Mouse (Mus musculus): ENCODE measurements around the gene Chrna1.
A peak's percentile ranks its signal among the peaks of the same experiment; 100 is the strongest.

The Chrna1 gene

DNA sequence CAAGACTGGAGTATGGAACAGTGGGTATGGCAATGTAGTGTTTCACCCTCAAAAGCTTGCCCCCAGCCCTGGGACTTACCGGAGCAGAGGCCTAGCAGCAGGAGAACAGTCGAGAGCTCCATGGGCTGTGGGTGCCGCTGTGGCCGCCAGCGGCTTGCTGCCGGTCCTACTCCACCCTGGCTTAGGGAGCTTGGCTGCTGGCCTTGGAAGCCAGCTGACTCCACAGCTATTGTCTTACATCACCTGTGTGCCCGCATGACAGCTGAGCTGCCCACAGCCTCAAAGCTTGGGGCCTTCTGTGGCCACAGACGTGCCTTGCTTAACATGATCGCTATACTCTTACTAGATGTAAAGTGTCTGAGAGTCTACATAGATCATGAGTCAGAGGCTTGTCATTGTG lies at the start of gene Chrna1:
Gene Chrna1 (minus strand): TSS at position 173 of the 400 bp plus-strand sequence.
- DNase-seq (ENCODE audit: low spot score) = no peak

- DNase-seq (ENCODE audit: low spot score) = no peak
These were observed 38.4 kb upstream of the Chrna1 start for GRCm38 (mm10) chr2:73618486-73619052.

DNA sequence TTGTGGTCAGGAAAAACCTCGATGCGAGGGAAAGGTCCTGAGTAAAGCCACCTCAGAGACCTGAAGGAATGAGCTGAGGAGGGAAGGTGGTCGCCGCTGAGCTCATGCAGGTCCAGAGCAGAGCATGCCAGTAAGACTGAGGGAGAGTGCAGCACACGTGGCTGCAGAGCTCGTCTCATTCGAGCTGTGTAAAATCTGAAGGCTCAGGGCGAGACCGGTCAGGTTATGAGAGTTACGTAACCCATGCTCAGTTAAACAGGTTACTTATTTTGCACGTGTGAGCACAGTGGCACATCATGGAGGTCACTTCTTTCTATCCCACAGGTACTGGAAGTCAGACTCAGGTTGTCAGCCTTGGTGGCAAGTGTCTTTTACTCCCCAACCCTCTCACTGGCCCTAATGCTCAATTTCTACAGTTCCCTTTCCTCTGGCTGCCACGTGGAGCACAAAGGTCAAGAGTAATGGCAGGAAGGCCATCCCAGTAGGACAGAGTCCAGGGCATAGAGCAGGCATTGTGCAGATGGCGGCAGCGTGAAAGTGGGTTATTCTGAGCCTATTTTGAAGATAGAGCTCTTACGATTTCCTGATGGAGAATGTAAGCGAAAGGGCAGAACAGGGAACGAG lies 36.4 kb upstream of the Chrna1 start:
- DNase-seq (ENCODE audit: low spot score) = no peak

- DNase-seq (ENCODE audit: low spot score) = no peak
These were observed 35.3 kb upstream of the Chrna1 start for GRCm38 (mm10) chr2:73615456-73615855.

DNA sequence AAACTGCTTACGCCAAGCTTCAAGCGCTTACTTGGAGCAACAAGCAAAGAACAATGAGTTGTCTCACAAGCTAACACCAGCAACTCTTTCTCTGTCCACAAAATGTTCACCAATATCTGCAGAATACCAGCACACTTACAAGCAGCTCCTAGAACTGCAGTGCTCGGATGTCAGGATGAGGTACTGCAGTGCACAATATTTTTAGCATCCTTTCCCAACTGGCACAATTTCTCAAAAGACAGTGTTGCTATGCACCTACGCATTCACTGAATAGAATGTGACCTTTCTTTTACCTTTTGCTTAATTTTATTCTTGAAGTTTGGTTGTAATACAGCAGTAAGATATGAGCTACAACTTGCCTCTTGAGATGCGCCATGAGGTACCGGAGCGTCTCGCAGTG lies 34.2 kb upstream of the Chrna1 start:
- DNase-seq (ENCODE audit: low spot score) = no peak

DNA sequence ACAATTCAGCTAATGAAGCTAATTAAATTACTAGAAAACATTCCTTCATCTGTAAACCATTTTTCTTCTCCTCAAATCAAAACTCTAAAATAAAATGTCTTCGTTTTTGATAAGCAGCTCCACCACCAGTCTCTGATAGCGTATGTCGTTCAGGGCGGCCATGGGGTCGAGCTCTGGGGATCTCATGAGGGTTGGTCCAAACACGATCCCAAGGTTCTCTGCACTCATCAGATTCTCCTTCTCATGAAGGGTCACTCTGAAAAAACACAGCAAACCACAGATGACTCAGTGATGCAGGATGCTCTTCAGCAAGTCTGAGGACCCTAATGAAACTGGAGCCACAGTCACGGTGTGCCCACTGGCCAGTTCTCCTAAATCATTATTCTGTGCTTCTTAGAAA lies 32.8 kb upstream of the Chrna1 start:
- DNase-seq (ENCODE audit: low spot score) = no peak

DNA sequence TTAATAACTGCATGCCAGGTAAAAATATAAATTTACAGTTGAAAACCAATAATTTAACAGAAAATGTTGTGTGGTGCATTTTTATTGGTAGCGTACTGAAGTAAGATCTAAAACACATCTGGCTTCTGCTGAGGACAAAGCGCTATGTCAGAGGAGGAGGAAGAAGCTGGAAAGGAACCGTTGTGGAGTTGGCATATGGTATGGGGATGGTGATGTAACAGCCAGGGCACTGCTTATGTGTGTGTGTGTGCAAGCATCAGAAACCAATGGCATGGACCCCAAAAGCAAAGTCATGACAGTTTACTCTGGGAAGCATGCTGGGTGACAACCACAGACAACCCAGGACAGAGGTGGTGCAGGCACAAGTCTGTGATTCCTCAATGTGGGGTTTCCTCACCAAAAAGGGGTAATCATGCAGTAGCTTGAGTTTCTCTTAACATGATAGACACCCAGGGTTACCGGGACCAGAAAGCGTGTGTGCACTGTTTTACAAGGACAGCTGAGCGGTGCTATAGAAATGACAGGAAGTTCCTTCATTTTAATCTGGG lies 32.3 kb upstream of the Chrna1 start:
- no peak for DNase-seq (ENCODE audit: low spot score)

GRCm38 (mm10) chr2:73611798-73612197 lies 31.7 kb upstream of the Chrna1 start:
- DNase-seq (ENCODE audit: low spot score) = no peak

DNA sequence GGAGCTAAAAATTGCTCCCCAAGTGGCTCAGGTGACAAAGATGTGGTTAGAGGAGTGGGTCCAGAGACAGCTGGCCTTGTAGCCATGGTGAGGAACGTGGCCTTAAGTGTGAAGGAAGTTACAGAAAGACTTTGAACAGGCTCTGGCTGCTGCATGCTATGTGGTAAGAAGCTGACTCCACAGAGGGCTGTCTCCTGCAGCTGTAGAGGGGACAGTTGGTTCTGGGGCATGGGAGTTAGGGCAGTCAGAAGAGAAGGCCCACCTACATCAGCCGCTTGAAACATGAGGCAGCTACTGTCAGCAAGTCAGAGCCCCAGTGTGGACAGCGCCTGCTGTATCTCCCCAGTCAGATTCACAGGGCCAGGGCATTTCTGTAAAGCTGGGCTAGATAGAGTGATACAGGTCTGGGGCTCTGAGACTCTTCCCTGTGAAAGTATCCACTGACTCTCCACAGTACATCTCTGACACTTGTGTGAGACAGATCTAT lies 29.6 kb upstream of the Chrna1 start:
- no peak for DNase-seq (ENCODE audit: low spot score)

- no peak for DNase-seq (ENCODE audit: low spot score)
These were observed 29.1 kb upstream of the Chrna1 start for GRCm38 (mm10) chr2:73609067-73609723.

DNA sequence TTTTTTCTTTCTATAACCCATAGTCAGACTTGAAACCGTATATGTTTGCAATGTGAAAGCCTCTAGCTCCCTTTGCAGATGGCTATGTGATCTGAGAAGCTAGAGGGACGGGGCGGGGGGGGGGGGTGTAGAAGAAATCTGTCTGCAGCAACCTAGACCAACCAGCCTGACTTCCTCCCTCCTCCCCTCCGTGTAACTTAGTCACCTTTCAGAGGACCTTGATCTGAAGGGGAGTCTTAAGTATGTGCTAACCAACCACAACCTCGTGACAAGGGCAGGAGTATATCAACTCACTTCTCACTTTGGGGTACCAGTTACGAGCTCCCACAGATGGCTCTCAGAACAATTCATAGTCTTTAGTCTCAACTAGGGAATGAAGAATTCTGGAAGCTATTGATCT lies 28.3 kb upstream of the Chrna1 start:
- DNase-seq (ENCODE audit: low spot score) = no peak

DNA sequence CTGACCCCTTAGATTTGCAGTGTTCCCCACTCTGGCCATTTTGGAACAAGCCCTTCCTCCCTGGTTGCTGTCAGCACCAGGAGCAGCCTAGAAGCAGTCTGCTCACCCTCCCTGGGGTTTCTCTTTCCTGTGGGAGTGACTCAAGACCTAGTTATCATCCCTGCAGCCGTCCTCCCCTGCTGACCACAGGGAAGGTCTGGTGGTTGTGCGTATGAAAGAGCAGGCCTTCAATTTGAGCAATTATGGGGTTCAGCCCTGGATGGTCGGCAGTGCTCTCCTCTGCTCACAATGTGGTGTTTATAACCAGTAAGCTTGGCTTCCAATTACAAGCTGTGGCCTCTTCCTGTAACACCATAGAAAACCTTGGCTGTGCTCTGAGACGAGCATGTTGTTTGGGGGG lies 27.5 kb upstream of the Chrna1 start:
- no peak for DNase-seq (ENCODE audit: low spot score)

DNA sequence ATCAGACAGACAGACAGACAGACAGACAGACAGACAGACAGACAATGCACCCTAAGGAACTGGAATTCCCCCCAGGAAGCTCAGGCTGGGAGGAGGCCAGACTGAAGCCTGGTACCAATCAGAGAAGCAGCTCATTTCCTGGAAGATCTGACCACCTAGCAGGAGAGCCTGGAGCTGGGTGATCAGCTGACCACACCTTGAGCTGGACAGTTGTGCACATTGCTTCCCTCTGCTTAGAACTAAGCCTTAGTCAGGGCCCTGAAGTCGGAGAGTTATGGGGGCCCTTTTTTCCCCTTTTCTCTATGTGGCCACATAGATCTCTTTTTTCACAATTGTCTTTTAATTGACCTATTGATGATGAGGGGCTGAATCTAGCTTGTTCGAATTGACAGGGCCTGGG lies 27.0 kb upstream of the Chrna1 start:
- DNase-seq (ENCODE audit: low spot score) = no peak

DNA sequence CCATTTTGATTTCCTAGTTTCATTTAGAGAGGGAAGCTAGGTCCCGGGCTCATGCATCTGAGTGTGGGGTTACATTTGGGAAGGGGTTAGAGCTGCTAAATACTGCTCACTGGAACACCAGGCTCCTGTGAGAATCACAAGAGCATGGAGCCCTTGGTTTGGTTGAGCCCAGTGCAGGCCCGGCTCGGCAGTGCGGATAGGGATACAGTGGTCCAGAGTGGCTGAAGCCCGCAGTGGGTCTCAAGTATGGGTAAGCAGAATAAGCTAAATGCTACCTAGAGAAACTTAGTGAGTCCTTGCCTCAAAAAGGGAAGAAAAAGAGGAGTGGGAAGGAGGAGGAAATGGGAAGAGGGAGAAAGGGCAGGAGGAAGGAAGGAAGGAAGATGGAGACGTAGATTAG lies 26.5 kb upstream of the Chrna1 start:
- DNase-seq (ENCODE audit: low spot score) = no peak

- peak; percentile 90 for DNase-seq (ENCODE audit: low spot score)
These were observed 24.9 kb upstream of the Chrna1 start for GRCm38 (mm10) chr2:73605077-73605476.

GRCm38 (mm10) chr2:73604579-73604978 lies 24.4 kb upstream of the Chrna1 start:
- DNase-seq (ENCODE audit: low spot score) = no peak

DNA sequence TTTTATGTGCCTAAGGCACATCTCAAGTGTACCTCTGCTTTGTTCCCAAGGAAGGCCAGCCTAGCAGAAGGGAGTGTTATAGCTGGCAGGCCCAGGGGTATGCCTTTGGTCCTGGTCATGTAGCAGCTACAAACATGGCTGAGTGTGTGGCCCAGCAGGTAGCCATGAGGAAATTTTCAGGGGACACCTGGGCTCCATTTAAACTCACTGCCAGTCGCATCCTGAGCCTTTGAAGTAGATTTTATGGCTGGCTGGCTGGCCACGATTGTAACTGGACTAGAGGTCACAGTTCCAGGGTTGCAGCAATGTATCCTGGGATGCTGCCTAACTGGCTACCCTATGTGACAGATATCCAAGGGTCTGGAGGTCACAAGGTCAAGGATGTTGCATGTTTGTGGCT lies 20.5 kb upstream of the Chrna1 start:
- DNase-seq (ENCODE audit: low spot score) = no peak

DNA sequence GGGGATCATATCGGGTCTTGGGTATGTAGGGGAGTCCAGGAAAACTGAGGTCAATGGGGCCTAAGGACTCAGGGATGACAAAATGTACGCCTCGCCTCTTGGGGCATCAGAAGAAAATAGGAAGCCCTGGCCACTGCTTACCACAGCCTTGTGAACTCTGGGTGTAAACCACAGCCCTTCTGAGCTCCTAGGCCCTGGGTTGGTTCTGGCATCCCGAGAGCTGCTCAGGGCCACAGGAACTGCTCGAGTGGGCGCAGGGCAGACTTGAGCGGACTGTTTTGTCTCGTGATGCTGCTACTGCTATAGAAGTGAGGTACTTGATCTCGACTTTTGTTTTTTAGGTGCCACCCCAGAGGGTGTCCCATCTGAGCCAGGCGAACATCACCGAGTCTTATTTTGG lies 17.6 kb upstream of the Chrna1 start:
- DNase-seq (ENCODE audit: low spot score) = no peak

- DNase-seq (ENCODE audit: low spot score) = peak; percentile 86
These were observed 16.6 kb upstream of the Chrna1 start for GRCm38 (mm10) chr2:73596786-73597185.

DNA sequence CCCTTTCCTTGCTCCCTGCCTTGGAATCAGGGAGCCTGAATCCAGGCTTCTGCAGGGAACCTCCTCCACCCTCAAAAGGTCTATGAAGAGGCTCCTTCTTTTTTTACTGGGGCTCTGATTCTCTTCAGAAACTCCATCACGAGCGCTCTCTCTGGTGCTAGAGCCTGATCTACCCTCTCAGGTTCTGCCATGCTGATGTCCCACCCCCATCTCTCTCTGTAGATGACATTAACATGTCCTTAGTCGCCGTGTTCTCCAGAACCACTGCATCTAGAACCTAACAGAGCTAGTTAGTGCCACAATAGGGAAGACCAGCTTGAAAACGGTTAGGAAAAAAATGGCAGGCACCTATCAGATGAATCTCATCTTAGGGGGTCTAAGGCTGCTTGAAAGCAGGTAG lies 16.2 kb upstream of the Chrna1 start:
- DNase-seq (ENCODE audit: low spot score) = no peak

DNA sequence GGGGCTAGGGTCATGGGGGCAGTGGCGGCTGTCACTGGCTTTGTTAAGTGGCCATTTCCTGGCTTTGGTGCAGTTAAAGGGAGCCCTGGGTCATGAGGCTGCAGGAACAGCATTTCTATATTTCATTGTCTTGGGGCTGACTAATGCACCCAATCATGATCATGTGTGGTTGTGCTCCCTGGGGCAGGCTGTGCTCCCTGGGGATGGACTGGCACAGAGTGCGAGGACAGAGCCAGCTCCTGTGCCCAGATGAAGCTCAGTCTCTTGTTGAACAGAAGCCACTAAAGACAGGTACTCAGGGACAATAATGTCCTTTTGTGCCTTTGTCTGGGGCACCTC lies 12.9 kb upstream of the Chrna1 start:
- DNase-seq (ENCODE audit: low spot score) = no peak

DNA sequence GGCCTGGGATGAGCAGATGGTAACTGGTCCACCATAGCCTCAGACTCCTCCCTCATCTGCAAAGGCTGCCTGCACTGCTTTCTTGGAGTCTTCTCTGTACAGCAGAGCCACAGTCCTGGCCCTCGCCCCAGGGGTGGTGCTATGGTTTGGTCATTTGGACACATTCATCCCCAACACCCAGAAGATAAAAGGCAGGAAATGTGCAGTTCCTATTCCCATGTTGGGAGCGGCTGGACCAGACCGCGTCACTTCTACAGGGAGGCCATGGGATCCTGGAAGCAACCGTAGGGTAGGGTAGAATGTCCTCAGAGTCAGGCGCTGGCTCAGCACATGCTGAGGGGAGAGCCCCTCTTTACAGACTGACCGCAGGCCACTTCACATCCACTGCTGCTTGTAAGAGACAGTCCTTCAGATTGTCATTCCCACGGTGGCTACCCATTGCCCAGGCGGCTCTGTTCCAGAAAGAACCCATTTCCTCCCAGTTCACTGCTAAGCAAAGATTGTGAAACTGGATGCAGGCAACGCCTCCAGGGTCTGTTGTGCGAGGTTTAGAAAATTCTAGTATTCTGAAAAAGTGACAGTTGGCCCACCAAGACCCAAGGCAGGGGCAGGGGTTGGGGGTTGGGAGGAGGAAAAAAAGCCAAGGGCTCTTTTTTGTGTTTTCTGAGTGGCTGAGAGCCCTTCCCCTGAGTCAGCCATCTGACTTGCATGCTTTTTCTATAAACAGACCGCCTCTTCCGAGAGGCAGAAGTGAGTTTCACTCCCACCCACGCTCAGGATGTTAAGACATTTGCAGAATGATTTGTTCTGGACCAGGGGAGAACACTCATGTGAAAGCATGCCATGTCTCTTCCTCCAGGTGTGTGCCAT lies 12.3 kb upstream of the Chrna1 start:
- DNase-seq (ENCODE audit: low spot score) = peak; percentile 75
